Mouse (Mus musculus): ENCODE results near the gene Huwe1.

Huwe1 gene

DNA sequence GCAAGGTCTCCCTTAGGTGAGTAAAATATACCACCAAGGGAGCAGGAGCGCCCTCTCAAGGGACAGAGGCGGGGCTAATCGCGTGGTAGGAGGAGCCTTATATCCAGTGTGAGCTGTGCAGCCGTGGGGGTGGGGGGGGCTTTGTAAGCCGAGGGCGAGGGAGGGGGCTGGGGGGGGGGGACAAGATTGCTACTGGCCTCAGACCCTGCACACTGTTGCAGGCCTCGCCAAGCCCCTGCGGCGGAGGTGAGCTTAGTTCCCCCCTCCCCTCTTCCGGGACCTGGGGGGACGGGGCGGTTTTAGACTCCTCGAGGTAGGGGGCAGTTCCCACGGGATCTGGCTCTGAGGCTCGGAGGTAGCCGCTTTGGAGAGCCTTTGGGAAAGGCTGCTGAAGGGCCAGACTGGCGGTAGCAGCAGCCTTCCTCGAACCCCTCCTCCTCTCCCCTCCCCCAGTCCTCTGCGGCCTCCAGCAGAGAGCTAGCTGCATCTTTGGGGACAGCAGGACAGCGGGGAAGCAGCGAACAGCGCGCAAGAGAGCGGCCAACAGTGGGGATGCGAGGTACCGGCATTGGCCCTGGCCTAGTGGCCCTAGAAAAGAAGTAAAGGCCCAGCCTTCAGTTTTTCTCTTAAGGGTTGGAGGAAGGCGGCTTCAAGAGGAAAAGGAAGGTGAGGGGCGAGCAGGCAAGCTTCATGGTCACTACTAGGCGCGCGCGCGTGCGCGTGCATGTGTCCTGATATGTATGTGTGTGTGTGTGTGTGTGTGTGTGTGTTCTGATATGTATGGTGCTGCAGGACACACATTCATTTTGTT lies at the start of gene Huwe1:
TSS of gene Huwe1 (plus strand) at position 107 of the 811 bp plus-strand sequence.
- peak; percentile 43 to 54 for DNase-seq (ENCODE audit: low spot score in 2 of 2)

DNA sequence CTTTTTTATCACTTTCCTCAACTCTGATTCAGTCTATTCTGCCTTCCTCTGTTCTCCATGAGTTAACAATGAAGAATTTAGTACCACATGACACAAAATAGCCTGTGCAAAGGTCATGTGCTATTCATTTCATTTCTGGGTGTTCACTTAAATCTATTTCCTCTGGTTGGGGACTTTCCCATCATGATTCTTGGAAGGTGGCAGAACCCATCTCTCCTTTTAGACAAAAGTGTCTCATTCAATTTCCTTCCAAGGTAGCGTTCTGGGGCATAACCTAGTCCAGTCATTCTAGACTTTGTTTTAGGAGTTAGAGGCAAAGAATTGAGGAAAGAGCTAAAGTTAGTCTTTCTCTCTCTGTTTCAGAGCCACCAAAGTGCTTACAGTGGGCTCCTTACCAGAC lies 20.3 kb upstream of the Huwe1 start:
- no peak for DNase-seq (ENCODE audit: low spot score in 2 of 2)

DNA sequence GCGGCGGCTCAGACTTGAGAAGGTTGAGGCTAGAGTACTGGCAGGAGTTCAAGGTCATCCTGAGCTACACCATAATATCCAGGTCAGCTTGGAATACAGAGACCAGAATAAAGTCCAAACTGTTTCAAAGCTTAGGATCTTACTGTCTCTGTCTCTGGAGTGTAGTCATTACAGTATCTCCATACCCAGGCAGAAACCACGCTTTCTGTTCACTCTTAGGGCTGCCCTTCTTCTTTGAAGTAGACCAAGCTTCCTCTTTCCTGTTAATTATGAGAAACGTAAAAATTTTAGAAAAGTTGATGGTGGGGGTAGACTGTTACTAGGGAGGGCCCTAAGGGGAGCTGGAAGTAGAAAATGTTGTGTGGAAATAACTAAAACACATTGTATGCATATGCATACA lies 17.7 kb upstream of the Huwe1 start:
- DNase-seq (ENCODE audit: low spot score in 2 of 2), result no peak

GRCm38 (mm10) chrX:151792766-151793165 lies 7.8 kb upstream of the Huwe1 start:
- no peak for DNase-seq (ENCODE audit: low spot score in 2 of 2)

DNA sequence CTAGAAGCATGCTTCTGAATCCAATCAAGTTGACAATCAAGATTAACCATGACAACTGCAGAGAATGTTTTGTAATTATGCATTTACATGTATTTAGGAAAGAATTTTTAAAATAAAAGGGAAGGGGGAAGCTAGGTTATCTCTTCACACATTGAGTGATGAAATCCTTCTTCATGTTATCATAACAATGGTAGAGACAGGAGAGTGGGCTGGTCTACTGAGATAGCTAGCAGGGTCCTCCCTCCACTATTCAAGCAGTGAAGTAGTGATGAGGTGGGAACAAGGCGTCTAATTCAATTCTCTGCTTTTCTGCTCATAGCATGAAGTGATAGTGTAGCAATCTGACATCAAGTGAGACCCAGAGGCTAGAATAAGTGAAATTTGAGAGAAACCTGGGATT lies 2.6 kb upstream of the Huwe1 start:
- no peak for DNase-seq (ENCODE audit: low spot score in 2 of 2)

DNA sequence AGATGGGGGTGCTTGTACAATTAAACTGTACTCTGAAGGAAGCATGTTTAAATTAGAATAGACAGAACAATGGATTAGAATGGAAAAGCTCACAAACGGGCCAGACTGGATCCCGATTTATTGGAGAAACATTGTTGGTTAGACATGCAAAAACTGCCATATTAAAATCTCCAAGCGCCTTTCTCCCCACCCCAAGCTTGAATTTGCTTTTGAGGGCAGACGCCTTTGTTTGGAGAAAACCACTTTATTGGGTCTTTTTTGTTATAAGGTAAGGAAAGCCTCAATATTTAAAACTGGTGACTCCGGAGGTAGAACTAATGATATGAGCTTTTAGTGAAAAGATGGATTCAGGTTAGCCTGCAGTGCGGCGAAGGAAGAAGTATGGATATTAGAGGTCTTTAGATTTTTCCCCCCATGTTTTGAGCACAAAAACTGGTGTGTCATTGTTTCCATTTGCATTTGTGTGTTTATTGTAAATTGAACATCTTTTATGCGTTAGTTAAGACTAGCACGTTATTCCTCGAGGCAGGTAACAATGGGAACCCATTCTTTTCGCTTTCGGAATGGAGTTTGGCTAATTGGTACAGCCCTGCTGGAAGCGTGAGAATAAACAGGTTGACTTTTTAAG lies 1.8 kb downstream of the Huwe1 start:
- no peak for DNase-seq (ENCODE audit: low spot score in 2 of 2)

- DNase-seq (ENCODE audit: low spot score in 2 of 2), result peak; percentile 94 to 96
Measured at GRCm38 (mm10) chrX:151802956-151803776, 2.6 kb downstream of the Huwe1 start.

DNA sequence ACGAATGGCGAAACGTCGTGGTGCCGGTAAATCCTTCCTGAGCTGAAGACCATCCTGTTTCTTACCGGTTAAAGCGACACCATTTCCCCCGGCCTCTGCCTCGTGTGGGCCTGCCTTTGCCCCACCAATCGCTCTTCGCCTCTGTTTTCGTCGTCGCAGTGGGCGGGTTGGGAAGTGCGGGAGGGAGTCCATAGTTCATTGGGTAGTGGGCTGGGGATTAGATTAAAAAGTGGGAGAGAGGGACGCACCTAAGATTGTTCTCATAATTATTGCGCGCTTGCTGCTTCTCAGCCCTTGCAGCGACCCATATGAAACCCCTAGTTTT lies 3.1 kb downstream of the Huwe1 start:
- peak; percentile 44 to 55 for DNase-seq (ENCODE audit: low spot score in 2 of 2)

DNA sequence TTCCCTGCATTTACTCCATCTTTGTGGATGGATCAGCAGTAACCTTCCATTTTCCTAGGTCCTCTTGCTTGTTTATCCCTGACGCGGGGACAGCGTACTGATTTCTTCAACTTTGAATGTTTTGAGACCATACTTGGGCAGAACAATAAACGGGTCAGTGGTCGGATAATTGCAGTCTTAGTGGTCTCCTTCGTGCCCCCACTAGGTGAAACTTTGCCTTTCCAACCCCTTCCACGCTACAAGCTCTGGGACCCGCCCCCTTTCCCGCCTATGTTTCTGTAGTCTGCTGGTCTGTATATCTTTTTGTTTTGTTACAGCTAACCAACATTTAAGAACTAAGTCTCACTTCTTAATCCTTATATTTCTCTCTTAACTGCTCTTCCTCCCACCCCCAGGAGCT lies 3.8 kb downstream of the Huwe1 start:
- no peak for DNase-seq (ENCODE audit: low spot score in 2 of 2)

DNA sequence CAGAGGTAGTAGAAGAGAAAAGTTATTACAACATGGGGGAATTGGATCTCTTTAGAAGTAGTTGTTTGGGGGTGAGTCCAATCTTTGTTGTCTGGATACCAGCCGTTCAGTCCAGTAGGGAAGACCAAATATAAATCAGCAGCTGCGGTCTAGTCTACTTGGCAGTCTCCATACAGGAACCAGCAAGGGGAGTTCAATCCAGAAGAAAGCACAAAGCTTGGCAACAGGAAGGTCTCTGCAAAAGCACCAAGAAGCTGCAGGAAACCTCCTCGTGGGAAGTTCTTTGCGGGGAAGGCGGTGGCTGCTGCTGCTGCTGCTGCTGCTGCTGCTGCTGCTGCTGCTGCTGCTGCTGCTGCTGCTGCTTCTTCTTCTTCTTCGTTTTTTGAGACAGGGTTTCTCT lies 10.9 kb downstream of the Huwe1 start:
- DNase-seq (ENCODE audit: low spot score in 2 of 2), result peak; percentile 20 to 23

GRCm38 (mm10) chrX:151813656-151814055 lies 13.0 kb downstream of the Huwe1 start:
- no peak for DNase-seq (ENCODE audit: low spot score in 2 of 2)

DNA sequence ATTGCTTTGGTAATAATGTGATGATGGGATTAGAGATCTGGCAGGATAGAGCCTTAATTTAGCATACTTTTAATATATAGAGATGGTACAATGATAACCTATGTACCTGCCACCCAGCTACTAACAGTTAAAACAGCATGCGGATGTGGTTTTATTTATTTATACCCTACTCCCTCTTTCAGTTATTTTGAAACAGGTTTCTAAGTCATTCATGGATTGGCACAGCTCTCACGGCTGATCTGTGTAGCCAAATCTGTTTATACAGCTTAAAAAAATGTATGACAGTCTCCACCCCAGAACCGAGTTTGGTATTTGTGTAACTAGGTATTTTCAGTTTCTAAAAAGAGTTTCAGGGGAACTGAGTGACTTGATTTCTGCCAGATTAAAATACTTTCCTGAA lies 17.1 kb downstream of the Huwe1 start:
- no peak for DNase-seq (ENCODE audit: low spot score in 2 of 2)

- no peak for DNase-seq (ENCODE audit: low spot score in 2 of 2)
Measured at GRCm38 (mm10) chrX:151828971-151829370, 28.4 kb downstream of the Huwe1 start.

DNA sequence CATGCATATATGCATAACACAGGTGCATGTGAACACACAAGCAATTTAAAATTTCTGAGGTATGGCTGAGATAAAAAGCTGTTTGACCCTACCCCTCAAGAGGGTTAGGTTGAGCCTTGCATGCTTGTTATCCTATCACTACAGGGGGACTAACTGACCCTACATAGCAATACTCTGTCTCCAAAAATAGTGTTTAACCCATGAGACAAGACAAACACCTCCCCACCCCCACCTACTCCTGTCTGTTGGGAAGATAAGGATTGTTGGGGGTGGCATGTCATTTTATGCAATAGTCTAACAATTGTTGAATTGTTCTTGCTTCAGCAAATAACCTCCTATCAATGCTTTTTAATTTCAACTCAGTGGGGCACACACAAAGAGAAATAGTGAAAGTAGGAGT lies 30.7 kb downstream of the Huwe1 start:
- DNase-seq (ENCODE audit: low spot score in 2 of 2), result no peak

DNA sequence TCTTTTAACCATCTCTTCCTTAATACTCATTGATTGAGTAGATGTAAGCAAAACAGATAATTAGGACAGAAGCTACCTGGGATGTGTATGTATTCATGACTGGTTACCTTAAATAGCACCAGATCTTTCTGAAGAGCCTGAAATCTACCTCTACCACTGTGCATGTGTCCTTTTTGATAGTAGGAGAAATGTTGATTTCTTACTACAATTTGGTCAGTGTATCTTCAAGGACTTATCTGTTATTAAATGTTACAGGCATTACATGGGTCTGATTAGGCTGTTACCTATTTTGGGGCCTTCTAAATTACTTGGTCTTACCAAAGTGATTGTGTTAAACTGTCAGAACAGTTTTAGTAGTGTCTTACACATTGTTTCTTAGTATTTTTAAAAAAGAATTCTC lies 32.4 kb downstream of the Huwe1 start:
- no peak for DNase-seq (ENCODE audit: low spot score in 2 of 2)

- DNase-seq (ENCODE audit: low spot score in 2 of 2), result no peak
Measured at GRCm38 (mm10) chrX:151859436-151859835, 58.8 kb downstream of the Huwe1 start.

- no peak for DNase-seq (ENCODE audit: low spot score in 2 of 2)
Measured at GRCm38 (mm10) chrX:151910692-151911091, 110.1 kb downstream of the Huwe1 start.

GRCm38 (mm10) chrX:151912267-151912666 lies 111.7 kb downstream of the Huwe1 start:
- DNase-seq (ENCODE audit: low spot score in 2 of 2), result no peak

- DNase-seq (ENCODE audit: low spot score in 2 of 2), result no peak
Measured at GRCm38 (mm10) chrX:151929390-151929789, 128.8 kb downstream of the Huwe1 start.

DNA sequence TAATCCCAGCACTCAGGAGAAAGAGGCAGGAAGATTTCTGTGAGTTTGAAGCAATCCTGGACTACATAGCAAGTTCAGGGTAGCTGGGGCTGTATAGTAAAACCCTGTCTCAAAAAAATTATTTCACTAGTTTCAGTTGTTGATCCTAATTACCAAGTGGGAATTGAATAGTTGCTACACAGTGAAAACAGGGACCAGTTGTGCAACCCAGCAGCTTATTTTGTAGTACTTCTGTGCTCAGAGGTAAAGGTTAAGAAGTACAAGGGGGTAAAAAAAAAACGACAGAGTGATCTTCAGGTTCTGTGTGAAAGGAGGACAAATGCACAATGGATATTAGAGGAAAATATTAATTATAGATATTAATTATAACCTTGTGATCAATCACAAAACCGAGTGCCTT lies 138.2 kb downstream of the Huwe1 start:
- no peak for DNase-seq (ENCODE audit: low spot score in 2 of 2)

DNA sequence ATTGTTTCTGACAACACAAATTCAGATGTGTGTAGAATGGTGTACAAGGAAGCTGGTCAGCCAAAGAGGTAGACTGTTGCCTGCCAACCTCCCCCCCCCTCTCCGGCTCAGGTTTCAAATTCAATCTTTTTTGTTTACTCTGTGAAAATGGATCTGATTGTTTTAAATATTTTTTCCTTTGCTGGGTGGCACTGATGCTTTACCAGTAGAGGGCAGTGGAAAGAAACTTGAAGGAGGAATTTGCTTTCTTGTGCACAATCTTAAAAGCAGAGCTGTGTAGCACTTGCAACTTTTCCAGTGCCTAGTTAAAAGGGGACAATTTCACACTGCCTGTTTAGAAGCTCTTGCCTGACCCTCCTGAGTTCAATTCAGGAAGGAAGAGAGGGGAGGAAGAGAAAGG lies 146.4 kb downstream of the Huwe1 start:
- DNase-seq (ENCODE audit: low spot score in 2 of 2), result no peak

DNA sequence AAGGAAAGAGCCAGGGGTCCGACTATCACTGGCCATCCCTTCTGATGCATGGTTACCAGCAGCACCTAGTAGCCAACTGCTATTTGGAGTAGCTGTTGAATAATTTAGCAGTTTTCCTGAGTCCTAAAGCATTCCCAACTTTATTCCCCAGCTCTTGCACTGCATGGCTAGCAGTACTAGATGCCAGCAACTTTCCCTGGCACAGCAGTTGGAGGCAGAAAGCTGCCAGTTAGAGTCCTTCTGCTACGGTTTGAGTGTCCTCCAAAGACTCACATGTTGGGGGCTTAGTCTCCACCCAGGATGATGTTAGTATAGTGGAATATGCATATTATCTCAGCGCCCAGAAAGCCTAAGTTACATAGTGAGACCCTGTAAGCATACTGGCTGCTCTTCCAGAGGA lies 147.2 kb downstream of the Huwe1 start:
- DNase-seq (ENCODE audit: low spot score in 2 of 2), result no peak

DNA sequence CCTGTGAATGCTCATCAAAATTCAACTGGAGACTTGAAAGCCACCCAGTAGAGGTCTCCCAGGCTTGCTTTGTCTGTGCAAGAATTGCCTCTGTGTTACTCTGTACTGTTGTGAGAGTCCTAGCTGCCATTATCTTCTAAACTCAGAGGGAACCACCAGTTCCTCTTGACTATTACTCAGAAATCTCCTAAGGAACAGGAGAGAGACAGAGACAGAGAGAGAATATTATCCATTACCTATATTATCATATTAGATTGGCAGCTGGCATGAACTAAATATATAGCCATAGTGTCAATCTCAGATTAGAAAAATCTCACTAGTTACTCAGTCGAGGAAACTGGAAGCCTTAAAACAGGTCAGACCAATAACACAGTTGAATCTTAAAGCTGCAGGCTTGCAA lies 149.6 kb downstream of the Huwe1 start:
- DNase-seq (ENCODE audit: low spot score in 2 of 2), result no peak

Measured in heart, adult 9 months (tissue).